Mouse (Mus musculus) spleen, postnatal 4 days (tissue): Measurements from ENCODE around the gene Mcm6.
"Not testable (repeated sequence)": the region's sequence is repeated elsewhere in the genome, so short reads cannot be mapped to it uniquely, and the experiment has no call there.

Experiments used
- DNase-seq, 2 experiments: peaks; one replicate each; pipeline ENCODE4 v3.0.0; 2022; ENCODE audit warnings: low spot score in 2 of 2

The Mcm6 gene

GRCm38 (mm10) chr1:128337708-128338320 lies 21.6 kb downstream of the Mcm6 start:
- no peak for DNase-seq

- DNase-seq: no peak
These were observed 29.2 kb downstream of the Mcm6 start for GRCm38 (mm10) chr1:128330313-128330712.

GRCm38 (mm10) chr1:128328218-128328617 lies 31.2 kb downstream of the Mcm6 start, which contains the start of gene Lct:
Gene Lct (minus strand): TSS chr1:128328318.
- DNase-seq: no peak

GRCm38 (mm10) chr1:128327165-128327564 lies 32.3 kb downstream of the Mcm6 start:
- no peak for DNase-seq

- DNase-seq: no peak
These were observed 34.7 kb downstream of the Mcm6 start for GRCm38 (mm10) chr1:128324776-128325175.

GRCm38 (mm10) chr1:128323026-128323643 lies 36.3 kb downstream of the Mcm6 start:
- DNase-seq: no peak

- not testable (repeated sequence) for DNase-seq
These were observed 40.2 kb downstream of the Mcm6 start for GRCm38 (mm10) chr1:128319266-128319665.

GRCm38 (mm10) chr1:128314665-128315064 lies 44.8 kb downstream of the Mcm6 start:
- no peak for DNase-seq

GRCm38 (mm10) chr1:128309043-128309442 lies 50.4 kb downstream of the Mcm6 start:
- DNase-seq: no peak

- DNase-seq: no peak
These were observed 55.6 kb downstream of the Mcm6 start for GRCm38 (mm10) chr1:128303900-128304299.

- no peak for DNase-seq
These were observed 63.5 kb downstream of the Mcm6 start for GRCm38 (mm10) chr1:128295717-128296528.

- no peak for DNase-seq
These were observed 64.2 kb downstream of the Mcm6 start for GRCm38 (mm10) chr1:128295296-128295695.

- no peak for DNase-seq
These were observed 65.9 kb downstream of the Mcm6 start for GRCm38 (mm10) chr1:128293524-128293923.

- DNase-seq: no peak
These were observed 69.2 kb downstream of the Mcm6 start for GRCm38 (mm10) chr1:128290295-128290694.

- DNase-seq: no peak
These were observed 74.3 kb downstream of the Mcm6 start for GRCm38 (mm10) chr1:128285136-128285535.

- no peak for DNase-seq
These were observed 75.2 kb downstream of the Mcm6 start for GRCm38 (mm10) chr1:128284157-128284690.

- no peak for DNase-seq
These were observed 76.5 kb downstream of the Mcm6 start for GRCm38 (mm10) chr1:128282924-128283323.

- no peak for DNase-seq
These were observed 77.7 kb downstream of the Mcm6 start for GRCm38 (mm10) chr1:128281753-128282152.
